Mouse (Mus musculus) c-Kit-positive CD71-positive TER-119-negative erythroid progenitor cells, embryonic 14.5 days (primary cell): ENCODE data around the gene Gm49395.

Source experiments
- DNase-seq: peaks from one replicate; pipeline ENCODE4 v3.0.0-alpha.2; 2013; ENCODE audit warnings: low read depth

Gm49395 gene

DNA sequence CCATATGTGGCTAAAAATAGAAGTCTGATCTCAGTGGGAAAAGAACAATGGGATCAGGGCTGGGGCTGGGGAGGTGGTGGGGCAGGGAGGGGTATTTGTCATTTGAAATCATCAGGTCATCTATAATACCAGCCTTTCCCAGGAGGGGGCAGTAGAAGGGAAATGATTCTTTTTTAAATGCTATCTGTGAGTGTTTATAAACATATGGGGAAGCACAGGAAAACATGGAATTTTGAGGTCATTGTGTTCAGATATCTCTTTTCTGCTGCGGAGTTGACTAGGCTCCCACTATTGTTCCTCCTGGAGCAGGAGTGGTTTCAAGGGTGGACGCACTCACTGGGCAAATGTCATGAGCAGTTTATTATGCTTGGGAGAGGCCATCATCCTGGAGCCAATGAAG, 114.6 kb downstream of the Gm49395 start:
- no peak for DNase-seq
